Mouse (Mus musculus) spleen, adult 2 months (tissue): ENCODE data around the gene Stat6.

Experiments used
- CTCF ChIP-seq: fragments of 200-500 bp; IDR thresholded peaks from 2 replicates; pipeline ENCODE4 v1.5.1; 2011; ENCODE audit warnings: mild to moderate bottlenecking, inconsistent platforms; ENCODE audit not compliant: insufficient read depth, insufficient read length, insufficient replicate concordance; ENCODE audit errors: extremely low read depth
- POLR2A ChIP-seq: fragments of 200-500 bp; IDR thresholded peaks from 2 replicates; pipeline ENCODE4 v1.6.1; 2011; ENCODE audit warnings: low read depth, low read length, inconsistent platforms

DNA sequence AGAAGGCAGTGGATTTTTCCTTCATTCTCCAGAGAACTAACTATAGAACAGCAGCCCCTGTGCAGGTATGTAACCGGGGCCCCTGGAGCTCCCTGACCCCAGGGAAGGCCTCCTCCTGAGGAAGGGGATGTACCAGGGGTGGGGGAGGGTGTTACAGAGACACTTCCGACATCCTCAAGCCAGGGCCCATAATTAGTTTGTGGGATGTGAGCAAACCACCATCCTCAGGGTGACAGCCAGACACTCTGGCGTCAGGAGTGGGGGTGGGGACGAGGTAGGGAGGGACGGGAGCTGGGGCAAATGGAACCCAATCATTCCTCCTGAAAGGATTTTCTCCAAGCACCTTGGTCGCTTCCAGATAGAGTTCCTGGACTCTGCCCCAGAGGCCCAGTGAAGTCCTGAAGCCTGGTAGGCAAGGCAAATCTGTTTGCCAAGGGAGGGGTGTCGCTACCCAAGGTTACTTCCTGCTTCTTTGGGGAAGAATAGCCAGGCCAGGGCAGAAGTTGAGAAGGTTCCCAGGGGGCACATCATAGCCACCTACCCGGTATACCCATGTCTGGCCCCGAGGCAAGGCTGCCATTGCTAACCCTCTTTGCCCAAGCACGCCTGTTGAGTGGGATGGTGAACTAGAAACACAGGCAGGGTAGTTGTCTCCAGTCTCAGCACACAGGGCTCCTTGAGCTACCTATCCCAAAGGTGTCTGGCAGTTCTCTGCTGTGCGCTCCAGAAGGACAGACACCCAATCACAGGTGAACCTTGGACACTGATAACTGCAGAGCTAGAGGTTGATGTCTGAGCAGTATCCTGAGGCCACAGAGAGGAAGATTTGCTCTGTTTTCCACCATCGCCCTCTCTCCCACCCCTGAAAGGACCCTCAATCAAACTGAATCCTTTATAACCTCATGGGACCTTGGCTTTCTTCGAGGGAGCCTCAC lies 39.1 kb upstream of the Stat6 start:
- no peak for TF ChIP-seq CTCF
- no peak for TF ChIP-seq POLR2A
